Mouse (Mus musculus) forelimb bud, embryonic 11.5 days (tissue): ENCODE data around the gene Asap3.

Experiments used
- DNase-seq: peaks from one replicate; pipeline ENCODE4 v3.0.0-alpha.2; 2012; ENCODE audit warnings: low read depth, low spot score

The Asap3 gene

DNA sequence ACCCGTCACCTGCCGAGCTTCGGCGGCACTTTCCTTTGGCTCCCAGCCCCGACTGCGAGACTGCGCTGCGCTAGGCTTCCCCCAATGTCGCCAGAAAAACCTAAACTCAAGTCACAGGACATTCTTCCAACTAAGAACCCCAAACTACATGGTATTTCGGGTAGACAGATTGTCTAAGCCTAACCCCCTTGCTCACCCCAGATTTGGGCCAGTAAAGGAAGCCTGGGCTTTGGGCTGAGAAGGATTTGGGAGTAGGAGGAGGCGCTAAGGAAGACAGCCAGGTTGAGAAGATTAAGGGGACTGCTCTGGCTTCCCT lies 43.1 kb downstream of the Asap3 start:
- DNase-seq, result no peak

DNA sequence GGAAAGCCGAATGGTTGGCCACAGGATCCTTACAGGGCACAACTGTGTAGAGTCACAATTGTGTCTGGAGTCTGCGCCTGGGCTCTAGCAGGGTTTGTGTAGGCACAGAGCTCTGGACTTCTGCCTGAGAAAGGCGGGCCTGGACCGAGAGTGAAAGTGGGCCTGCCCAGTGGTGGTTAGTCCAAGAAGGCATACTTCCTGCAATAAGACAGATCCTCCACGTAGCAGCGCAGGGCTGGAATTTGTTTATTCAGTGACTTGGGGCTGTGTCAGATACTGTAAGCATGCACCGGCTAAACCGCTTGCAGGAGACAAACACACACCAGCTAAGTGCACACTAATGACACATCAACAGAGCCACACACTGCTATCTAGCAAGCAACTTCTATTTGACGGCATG lies 43.6 kb downstream of the Asap3 start:
- DNase-seq, result no peak

DNA sequence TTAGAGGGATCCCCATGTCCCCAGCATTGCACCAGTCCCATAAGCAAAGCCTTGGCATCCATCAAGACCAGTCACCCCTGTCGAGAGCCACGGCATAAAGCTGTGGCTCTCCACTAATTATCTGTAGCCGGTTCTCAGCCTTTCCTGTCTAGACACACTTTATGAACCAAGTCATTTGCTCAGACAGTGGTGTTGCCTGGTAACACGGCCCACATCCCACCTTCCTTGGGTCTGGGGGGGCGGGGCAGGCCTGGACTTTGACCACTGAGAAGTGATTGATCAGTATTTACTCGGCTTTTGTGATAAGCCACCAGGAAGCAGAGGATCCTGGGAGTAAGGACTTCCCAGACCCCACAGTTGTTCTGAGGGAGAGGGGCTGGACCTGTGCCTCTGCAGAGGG lies 49.8 kb downstream of the Asap3 start:
- no peak for DNase-seq

DNA sequence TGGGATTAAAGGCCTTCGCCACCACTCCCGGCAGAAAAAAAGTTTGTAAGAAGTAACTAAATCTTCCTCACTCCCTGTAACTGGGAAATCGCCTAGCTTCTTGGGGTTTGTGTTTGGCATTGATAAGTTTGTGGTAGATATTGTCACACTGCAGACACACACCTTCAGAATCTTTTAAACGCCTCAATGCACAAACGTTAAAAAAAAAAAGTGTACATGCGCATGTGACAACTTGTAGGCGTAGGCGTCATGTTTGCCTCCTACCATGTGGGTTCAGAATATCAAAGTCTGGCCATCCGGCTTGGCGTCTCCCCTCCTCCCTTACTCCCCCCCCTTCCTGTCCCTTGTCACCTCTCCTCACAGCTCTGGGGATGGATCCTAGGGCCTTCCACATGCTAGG lies 50.5 kb downstream of the Asap3 start:
- no peak for DNase-seq

DNA sequence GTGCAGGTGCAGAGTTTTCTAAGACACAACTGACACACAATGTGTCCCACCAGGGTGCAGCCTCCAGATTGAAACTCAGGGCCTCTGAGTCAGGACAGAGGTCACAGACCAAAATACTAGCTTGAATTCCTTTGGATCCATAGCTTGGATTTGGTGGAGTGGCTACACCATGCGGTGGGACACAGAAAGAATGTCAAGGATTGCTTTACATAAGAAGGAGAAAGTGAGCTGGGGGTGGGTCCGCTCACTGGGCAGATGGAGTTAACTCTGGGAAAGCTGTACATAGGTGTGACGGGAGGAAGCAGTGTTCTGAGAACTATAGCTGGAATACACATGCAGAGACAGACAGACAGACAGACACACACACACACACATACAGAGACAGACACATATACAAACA lies 53.8 kb downstream of the Asap3 start:
- no peak for DNase-seq

DNA sequence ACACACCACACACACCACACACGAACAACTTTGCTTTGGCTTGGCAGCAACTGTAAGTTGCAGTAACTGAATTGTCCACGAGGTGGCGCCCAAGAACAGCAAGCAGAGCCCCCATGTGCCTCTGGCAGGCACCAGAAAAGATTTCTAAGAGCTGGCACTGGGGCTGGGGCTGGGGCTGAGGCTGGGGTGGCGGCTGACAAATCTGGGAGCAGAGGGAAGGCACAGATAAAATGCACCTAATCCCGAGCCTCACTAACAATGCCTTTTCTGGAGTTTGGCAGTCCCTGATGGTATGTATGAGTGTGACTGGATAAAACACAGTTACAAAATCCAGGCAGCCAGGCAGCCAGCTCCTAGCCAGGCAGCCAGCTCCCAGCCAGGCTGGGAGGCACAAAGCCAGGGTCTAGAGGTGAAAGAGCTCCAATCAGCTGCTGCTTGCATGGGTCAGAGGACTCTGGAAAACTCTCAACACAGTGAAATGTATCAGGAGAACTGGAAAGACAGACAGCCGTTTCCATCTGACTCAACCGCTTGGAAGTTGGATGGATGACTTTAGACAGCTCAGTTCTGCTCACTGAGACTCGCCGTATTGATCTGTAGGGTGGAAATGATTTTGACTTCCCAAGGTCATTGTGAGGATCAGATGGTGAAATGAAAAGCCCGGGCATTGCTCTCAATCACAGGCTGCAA lies 54.5 kb downstream of the Asap3 start:
- peak; percentile 72 for DNase-seq

DNA sequence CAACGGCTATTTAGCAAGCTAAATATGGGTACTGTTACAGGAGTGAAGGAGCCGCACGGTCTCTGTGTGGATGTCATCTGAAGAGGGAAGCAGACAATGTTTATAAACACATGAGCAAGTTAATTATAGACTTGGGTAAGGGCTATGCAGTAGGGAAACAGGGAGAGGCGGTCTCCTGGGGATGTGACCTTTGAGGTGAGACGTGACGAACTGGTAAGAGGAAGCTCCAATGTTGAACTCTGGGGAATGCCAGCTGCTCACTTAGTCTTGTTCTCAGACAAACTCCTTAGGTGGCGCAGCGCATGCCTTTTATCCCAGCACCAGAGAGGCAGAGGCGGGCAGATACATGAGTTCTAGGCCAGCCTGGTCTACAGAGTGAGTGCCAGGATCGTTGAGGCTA lies 55.7 kb downstream of the Asap3 start:
- no peak for DNase-seq

DNA sequence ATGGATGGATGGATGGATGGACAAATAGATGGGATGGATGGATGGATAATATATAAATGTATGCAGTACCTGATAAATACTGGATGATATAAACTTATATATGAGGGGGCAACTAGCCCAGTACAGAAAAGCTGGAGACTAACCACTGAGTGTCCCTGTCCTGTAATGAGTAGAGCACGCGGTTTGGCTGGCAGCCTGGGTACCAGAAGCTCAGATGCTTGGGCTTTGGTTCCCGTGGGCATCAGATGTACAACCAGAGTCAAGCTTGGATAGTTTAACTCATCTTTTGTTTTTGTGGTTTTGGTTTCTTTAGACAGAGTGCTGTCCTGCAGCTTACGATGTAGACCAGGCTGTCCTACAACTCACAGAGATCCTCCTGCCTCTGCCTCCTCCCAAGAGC lies 57.4 kb downstream of the Asap3 start:
- DNase-seq, result no peak

DNA sequence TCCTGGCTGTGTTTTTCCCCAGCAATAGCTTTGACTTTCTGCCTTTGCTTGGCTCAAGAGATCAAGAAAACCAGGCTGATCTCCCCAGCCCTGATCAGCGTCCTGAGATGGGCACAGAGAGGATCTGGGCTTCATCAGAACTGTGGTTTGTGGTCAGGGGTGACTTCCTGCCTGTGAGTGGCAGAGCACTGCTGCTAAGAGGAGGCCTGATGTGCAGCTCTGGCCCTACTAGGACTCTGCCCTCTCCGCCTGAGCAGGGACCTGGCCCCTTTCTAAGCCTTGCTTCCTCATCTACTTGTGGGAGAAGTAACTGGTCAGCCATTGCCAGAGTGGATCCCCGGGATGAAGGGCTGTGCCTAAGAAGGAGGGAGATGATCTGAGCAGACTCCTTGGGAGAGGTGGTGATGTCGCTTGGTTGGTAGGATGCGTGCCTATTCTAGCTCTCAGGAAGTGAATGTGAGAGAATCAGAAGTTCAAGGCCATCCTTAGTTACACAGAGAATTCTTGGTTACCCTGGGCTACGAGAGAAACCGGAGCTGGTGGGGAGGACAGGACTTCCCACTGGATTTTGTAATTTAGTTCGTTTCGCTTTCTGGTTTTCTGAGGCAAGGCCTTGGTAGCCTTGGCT lies 60.7 kb downstream of the Asap3 start:
- DNase-seq, result no peak

DNA sequence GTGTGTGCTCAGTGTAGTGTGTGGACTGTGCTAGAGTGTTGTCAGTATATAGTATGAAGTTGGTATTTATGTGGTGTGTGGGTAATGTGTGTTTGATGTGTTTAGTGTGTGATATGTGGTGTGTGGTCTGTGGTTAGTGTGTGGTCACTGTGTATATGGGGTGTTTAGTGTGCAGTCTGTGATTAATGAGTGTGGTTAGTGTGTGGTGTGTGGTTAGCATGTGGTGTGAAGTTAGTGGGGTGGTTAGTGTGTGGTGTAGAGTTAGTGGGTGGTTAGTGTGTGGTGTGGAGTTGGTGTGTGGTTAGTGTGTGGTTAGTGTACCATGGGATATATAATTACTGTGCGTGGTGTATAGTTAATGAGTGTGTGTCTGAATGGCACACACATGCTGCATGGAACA lies 62.7 kb downstream of the Asap3 start:
- DNase-seq, result no peak

DNA sequence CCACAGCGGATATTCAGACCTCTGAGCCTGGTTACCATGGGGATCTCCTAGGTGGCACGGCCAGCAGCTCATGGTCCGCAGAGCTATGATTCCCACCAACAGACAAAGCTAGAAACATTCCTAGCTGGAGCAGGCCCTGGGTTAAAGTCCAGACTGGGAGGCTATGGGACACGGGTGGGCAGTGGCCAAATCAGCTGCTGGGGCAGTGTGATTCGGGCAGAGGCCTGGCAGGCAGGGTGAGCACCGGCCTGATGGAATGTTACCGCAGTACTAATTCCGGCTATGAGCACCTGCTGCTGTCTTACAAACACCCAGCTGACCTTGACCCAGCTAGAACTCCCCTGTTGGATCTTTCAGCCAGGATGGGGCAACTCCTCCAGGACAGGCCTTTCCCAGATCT lies 64.5 kb downstream of the Asap3 start:
- no peak for DNase-seq

DNA sequence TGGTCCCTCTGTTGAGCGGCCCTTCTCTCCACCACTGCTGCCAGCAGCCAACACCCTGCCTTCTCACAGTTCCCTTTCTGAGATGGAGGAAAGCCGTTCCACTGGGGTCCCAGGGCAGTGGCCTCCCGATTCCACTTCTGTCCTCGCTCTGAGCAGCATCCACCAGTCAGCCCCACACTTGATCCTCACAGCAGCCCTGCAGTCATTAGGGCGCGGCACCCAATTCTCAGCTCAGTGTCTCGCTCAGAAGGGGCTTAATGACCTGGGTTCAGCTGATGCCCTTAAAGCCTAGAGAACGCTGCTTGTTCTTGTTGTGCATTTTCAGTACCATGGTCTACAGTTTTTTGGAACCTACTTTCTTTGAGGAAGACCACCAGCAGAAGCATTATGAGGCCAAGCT lies 74.9 kb downstream of the Asap3 start:
- DNase-seq, result no peak

DNA sequence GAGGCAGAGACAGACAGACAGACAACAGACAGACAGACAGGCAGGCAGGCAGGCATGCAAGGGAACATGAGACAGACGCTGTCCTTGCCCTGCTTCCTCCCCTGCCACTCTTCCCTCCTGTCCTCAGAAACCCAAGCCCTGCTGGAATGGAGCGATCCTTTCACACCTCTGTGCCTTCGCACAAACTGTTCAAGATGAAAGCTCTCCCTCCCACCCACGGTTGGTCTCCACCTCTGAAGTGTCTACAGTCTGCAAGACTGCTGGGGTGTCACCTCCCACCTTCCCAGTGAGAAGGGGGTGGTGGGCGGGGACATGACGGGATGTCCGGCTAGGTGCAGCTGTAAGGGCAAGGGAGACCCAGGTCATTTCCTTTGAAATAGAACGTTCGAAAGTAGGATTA lies 75.4 kb downstream of the Asap3 start:
- no peak for DNase-seq

DNA sequence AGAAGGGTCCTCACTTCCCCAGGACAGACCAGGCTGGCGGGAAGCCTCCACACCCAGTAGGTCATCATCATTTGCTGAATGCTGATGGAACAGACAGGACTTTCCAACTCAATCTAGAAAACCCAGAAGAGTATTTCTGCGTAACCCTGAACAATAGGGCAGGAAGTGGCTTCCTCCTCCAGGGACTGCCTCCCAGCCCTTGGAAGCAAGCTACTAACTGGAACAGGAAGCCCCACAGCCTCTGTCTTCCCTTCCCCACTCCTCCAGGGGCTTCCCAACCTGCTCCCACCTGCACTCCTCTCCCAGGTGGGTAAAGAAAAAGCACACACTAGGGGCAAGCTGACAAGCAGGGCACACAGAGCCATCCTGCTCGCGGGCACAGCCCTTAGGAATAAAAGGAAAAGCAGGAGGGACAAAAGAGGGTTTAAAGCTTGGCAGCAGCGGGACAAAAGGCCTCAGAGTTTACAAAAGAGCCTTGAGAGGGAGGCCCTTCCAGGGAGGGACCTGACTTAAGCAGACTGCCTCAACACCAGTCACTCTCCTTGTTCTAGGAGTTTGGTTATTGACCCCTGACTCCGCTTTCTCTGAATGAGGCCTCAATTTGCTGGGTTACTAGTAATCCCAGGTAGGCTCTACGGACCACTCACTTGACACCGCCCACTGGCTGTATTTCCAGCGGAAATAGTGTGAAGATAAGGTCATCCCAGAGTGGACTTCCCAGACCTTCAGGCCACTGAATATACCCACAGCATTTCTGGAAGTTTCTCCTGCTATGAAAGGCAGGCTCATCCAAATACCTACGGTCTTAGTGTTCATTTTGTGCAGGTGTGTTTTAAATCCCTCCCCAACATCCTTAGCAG lies 76.7 kb downstream of the Asap3 start:
- DNase-seq, result no peak

DNA sequence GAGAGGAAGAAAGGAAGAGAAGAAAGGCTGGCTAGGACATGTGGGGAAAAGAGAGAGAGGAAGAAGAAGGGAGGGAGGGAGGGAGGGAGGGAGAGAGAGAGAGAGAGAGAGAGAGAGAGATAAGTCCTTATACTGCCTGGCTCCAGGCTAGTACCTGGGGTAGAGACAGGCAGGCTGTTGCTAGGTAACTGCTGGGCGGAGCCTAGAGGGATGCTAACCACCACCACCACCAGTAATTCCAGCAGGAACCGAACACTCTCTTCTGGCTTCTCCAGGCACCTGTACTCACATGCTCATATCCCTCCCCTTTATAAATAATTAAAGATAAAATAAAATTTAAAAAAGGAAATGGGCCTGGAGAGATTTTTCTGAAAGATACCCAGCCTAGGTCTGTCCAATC lies 77.6 kb downstream of the Asap3 start:
- DNase-seq, result no peak

DNA sequence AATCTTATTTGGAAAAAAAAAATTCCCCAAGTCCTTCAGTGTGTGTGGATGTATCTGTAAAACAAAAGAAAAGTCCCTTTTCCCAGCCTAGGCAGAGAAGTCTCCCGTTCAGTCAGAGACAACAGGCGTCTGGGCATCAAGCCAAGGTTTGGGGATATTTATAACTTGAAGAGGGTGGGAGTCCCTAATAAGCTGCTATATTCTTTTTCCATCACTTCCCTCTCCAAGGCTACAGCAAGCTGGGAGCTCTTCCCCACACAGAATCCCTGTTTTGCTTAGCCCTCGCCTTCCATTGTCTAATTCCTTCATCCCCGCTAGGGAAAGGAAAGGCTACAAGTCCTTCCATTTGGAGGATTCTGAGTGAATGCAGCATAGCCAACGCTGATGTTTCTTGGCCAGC lies 78.3 kb downstream of the Asap3 start, which contains the start of gene Zfp46:
Gene Zfp46 (plus strand): TSS at position 229 of the 400 bp plus-strand sequence.
- DNase-seq, result no peak

DNA sequence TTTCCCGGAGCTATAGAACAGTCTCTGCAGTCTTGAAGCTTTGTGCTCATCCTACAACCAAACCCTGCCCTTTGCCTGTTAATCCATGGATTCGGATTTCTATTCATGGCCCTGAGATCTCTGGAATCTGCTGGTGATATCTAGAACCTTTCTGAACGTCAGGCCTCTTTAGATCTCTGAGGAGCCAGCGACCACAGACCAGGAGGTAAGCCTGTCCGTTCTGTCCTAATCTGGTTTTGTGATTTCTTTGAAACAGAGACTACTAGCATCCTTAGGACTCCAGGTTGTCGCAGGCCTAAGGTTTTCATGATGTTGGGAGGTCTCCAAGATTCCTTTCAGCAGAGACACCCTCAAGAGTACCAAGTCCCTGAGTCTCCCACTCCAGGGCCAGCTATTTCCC lies 78.7 kb downstream of the Asap3 start:
- DNase-seq, result no peak

DNA sequence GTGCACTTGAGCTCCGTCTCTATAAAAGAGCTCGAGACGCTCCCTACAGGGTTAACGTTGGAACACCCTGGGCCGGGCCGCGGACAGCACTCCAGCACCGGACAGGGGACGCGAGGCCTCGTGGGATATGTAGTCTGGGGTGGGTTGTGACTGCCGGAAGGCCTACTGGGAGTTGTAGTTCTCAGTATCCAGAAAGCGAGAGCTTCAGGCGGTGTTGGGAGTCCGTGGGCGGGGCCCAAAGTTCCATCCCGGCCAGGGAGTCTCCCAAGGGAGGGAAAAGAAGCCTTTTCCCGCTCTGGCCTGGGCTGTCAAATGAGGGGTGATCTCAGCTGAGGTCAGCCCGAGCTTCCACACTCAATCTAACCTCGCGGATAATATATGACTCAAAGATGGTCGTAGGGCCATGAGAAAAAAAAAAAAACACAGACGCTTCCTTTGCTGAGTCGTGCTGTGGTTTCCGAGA lies 79.2 kb downstream of the Asap3 start:
- DNase-seq, result peak; percentile 95

DNA sequence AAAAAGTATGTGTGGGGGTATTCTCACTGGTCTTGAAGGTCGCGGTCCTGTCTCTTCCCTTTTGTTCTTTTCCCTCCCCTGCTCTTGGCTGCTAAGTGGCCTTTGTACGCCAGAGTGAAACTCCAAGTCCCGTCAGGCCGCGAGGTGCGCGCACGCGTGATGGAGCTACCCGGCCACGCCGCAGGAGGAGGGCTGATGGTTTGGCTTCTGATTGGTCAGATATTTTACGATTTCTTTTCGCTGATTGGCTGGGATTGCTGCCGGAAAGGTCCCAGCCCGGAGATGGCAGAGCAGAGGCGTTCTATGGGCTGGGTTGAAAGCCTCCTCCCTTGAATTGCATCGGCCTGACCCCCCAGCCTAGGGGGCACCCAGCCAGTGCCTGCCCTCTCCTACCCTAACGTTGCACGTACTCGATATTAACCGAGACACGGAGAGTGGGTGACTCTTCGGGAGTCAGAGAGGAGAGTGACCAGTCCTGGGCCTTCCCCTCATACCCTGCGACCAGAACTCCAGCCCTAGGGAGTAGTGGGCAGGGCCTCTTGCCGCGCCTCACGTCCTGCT lies 79.7 kb downstream of the Asap3 start:
- DNase-seq, result peak; percentile 97

DNA sequence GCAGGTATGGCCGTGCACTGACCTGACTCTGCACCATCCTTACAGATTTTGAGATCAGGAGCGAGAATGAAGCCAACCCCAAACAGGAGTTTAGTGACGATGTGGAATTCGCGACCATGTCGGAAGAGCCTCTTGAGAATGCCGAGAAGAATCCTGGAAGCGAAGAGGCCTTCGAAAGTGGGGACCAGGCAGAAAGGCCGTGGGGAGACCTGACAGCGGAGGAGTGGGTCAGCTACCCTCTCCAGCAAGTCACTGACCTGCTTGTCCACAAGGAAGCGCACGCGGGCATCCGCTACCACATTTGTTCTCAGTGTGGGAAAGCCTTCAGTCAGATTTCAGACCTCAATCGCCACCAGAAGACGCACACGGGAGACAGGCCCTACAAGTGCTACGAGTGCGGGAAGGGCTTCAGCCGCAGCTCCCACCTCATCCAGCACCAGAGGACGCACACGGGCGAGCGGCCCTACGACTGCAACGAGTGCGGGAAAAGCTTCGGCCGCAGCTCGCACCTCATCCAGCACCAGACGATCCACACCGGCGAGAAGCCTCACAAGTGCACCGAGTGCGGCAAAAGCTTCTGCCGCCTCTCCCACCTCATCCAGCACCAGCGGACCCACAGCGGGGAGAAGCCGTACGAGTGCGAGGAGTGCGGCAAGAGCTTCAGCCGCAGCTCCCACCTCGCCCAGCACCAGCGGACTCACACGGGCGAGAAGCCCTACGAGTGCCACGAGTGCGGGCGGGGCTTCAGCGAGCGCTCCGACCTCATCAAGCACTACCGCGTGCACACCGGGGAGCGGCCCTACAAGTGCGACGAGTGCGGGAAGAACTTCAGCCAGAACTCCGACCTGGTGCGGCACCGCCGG lies 84.0 kb downstream of the Asap3 start:
- no peak for DNase-seq

DNA sequence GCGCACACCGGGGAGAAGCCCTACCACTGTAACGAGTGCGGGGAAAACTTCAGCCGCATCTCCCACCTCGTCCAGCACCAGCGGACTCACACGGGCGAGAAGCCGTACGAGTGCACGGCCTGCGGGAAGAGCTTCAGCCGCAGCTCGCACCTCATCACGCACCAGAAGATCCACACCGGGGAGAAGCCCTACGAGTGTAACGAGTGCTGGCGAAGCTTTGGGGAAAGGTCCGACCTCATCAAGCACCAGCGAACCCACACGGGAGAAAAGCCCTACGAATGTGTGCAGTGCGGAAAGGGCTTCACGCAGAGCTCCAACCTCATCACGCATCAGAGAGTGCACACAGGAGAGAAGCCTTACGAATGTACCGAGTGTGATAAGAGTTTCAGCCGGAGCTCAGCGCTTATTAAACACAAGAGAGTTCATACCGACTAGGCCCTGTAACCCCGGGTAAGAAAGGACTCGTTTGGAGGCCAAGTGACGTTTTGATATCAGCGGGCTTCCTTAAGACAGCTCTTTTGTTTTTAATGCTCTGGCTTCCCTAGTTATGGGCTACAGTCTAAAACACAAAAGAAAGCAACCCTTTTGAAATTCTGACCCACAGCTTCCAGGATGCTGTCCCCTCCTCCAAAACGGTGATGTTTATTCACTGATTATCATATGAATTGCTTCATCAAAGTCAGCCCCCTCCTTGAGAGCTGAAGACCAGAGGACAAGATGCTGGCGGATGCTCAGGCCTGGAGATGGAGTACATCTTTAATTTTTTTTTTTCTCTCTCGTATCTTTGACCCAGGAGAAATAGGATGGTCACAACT lies 84.8 kb downstream of the Asap3 start:
- no peak for DNase-seq
